Mouse (Mus musculus) heart, postnatal 0 days (tissue): ENCODE data around the gene Cadps.

Source experiments
- CTCF ChIP-seq: IDR thresholded peaks from 2 replicates; pipeline ENCODE4 v1.5.1; 2016; ENCODE audit warnings: antibody characterized with exemption, control low read depth, low read depth
- EP300 ChIP-seq: IDR thresholded peaks from 2 replicates; pipeline ENCODE4 v1.6.1; 2016; ENCODE audit warnings: antibody characterized with exemption, low read depth

DNA sequence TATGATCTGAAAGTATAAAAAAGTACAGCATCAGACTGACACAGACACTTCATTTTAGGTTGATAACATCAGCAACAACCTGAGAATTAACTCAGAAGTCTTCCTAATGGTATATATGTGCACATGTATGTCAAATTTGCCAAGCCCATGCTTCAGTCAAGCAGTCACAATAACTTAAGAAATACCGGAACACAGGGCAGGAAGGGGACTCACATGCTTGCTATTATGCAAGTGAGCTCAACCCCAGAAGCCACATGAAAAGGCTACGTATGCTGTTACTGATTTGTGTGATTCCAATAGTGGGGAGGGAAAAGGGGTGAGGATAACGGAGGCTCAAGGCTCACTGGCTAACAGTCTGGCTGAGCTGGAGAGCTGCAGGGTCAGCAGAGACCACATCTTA lies 418.8 kb downstream of the Cadps start:
- TF ChIP-seq EP300 (no peak), CTCF (no peak)
